Mouse (Mus musculus) brain, embryonic 14.5 days (tissue): ENCODE measurements around the gene Esp16.
"Not testable (repeated sequence)": the region's sequence is repeated elsewhere in the genome, so short reads cannot be mapped to it uniquely, and the experiment has no call there.

Experiments used
- CTCF ChIP-seq: fragments of 200-500 bp; IDR thresholded peaks from 2 replicates; pipeline ENCODE4 v1.5.1; 2012; ENCODE audit warnings: inconsistent platforms, mild to moderate bottlenecking, moderate library complexity, borderline replicate concordance; ENCODE audit not compliant: insufficient read depth, insufficient read length; ENCODE audit errors: extremely low read depth
- POLR2A ChIP-seq: fragments of 200-500 bp; IDR thresholded peaks from 2 replicates; pipeline ENCODE4 v1.6.1; 2012; ENCODE audit warnings: mild to moderate bottlenecking, inconsistent platforms, borderline replicate concordance; ENCODE audit not compliant: poor library complexity, insufficient read depth, insufficient read length, severe bottlenecking; ENCODE audit errors: extremely low read depth

GRCm38 (mm10) chr17:39498043-39498442 is 37.9 kb upstream of the Esp16 start:
- not testable (repeated sequence) for TF ChIP-seq CTCF, POLR2A
